Mouse (Mus musculus): ENCODE measurements around the gene Pdcd7.

The Pdcd7 gene

DNA sequence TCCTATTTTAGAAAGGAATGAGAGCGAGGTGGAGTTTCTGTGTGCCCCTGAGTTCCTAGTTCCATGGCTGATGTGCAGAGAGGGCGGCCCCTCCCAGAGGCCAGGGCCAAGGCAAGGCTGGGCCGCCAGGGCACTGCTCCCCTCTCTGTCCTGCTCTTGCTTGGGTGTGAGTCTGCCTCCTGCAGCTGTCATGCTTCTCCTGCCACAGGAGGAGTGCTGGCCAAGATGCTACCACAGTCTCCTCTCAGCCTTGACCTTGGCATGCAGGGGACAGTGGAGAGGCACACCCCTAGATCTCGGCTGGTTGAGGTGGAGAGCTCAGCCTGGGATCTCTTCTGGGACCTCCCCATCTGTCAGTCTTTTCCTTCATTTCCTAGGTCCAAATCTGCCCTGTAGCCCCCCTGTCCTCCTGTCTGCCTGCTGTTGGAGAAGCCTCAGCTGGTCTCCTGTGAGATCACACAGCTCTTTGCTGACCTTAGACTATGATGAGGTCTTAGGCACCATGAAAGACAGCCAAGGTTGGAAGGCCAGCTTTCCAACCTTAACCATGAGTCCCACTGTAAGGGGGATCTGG lies 35.2 kb downstream of the Pdcd7 start:
- TF ChIP-seq GATA4 (IDR thresholded peaks at IDR 0.05; ENCODE audit: insufficient replicate concordance, low read length): no peak

GRCm38 (mm10) chr9:65382031-65382750 lies 36.3 kb downstream of the Pdcd7 start:
- no peak for TF ChIP-seq GATA4 (IDR thresholded peaks at IDR 0.05; ENCODE audit: insufficient replicate concordance, low read length)

- TF ChIP-seq GATA4 (IDR thresholded peaks at IDR 0.05; ENCODE audit: insufficient replicate concordance, low read length): no peak
Measured at GRCm38 (mm10) chr9:65382751-65383097, 36.8 kb downstream of the Pdcd7 start.

DNA sequence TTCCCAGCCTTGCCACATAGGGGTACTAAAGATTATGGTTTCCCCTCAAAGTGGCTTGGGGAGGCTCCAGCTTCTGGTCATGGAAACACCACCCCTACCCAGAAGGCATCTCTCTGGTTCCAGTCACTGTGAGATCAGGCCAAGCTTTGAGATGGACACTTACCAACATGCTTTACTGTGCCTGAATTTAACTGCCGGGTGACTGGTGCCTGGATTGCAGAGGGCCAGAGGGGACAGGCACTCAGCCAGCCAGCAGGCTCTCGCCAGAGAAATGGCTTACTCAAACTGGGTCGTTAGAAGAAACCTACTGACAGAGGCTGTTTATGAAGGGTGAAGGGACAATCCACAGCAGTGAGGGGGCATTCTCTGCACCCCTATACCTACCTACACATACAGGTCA lies 38.4 kb downstream of the Pdcd7 start:
- TF ChIP-seq GATA4 (IDR thresholded peaks at IDR 0.05; ENCODE audit: insufficient replicate concordance, low read length): no peak

- no peak for TF ChIP-seq GATA4 (IDR thresholded peaks at IDR 0.05; ENCODE audit: insufficient replicate concordance, low read length)
Measured at GRCm38 (mm10) chr9:65386373-65387140, 40.7 kb downstream of the Pdcd7 start.

DNA sequence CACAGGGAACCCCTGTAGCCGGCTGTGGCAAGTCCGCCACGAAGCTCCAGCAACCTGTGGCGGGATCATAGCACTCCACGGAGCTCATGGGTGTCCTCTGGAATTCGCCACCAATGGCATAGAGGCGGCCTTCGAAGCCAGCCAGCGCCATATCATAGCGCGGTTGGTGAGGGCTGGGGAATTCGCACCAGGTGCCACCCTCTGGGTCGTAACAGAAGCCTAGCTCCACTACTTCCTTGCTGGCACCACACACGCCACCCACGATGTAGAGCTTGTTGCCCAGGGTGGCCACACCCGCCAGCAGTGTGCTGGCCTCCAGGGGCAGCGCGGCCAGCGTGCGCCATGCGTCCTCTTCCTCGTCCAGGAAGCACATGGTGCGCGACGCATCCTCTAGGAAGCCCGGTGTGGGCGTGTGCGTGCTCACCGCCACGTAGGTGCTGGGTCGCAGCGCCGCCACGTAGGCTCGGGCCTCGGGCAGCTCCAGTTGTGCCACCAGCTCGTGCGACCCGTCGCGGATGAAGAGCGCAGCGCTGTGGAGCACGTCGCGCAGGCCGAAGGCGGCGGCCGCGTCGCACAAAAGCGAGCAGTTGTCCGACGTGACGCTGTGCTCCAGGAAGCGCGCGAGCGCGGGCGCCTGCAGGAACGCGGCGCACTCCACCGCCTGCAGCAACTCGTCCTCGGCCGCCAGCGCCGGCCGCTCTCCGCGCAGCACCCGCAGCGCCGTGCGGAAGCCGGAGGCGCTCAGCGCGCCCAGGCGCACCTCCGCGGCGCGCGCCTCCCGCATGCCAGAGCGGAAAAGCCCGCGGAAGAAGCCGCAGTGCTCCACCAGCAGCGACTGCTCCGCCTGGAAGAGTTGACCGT lies 45.1 kb downstream of the Pdcd7 start:
- no peak for TF ChIP-seq GATA4 (IDR thresholded peaks at IDR 0.05; ENCODE audit: insufficient replicate concordance, low read length)

GRCm38 (mm10) chr9:65391613-65391964 lies 45.7 kb downstream of the Pdcd7 start, which contains the start of gene Kbtbd13:
Kbtbd13 (minus strand) TSS chr9:65391652.
- TF ChIP-seq GATA4 (IDR thresholded peaks at IDR 0.05; ENCODE audit: insufficient replicate concordance, low read length): no peak

GRCm38 (mm10) chr9:65392638-65393364 lies 46.9 kb downstream of the Pdcd7 start:
- TF ChIP-seq GATA4 (IDR thresholded peaks at IDR 0.05; ENCODE audit: insufficient replicate concordance, low read length): no peak

GRCm38 (mm10) chr9:65393606-65394005 lies 47.7 kb downstream of the Pdcd7 start:
- no peak for TF ChIP-seq GATA4 (IDR thresholded peaks at IDR 0.05; ENCODE audit: insufficient replicate concordance, low read length)

DNA sequence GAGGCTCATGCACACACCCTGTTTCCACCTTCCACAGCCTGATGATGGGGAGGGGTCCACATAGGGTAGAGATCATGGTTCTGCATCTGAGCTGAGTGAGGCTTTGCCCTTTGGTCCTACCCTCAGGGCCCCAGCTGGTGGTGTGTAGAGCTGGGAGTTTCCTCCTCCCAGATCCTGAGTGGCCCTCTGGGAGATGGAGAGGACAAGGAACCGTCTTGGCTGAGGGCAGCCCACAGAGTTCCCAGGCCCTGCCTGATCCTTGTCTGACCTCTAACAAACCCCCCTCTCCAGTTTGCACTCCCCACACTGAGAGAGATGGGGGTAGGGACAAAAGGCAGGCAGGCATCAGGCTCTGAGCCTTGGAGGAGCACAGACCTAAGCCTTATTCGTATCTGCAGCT lies 48.5 kb downstream of the Pdcd7 start:
- TF ChIP-seq GATA4 (IDR thresholded peaks at IDR 0.05; ENCODE audit: insufficient replicate concordance, low read length): no peak

DNA sequence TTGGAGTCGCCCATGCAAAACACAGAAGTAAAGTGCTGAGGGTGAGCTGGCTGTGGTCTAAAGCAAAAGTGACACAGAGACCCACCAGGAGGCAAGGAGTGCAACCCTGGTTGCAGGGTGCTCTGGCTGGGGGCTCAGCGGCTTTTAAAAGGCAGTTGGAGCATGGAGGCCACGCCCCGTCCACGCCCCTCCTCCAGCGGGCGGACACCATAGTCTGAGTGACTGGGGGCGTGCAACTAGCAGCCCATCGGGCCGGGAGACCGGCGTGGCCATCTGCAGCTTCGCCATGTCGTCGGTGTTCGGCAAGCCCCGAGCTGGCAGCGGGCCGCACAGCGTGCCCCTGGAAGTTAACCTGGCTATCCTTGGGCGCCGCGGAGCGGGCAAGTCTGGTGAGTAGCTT lies 52.4 kb downstream of the Pdcd7 start, which contains the start of gene Rasl12:
Gene Rasl12, plus strand, starts transcription at position 228 of the 400 bp plus-strand sequence.
- TF ChIP-seq GATA4 (IDR thresholded peaks at IDR 0.05; ENCODE audit: insufficient replicate concordance, low read length): no peak

DNA sequence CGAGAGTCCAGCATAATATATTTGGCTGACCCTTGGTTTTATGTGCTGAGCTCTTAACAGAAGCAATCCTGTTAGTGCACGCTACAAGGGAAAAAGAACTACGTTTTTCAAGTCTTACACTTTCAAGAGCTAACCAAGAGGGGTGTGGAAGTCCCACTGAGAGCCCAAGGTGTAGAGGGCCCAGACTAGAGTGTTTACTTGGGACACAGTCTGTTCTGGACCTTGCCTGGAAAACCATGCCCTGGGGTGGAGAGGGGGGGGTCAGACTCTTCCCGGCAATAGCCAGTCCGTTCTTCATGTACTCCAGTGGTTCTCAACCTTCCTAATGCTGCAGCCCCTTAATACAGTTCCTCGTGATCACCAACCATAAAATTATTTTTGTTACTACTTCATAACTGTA lies 54.0 kb downstream of the Pdcd7 start:
- TF ChIP-seq GATA4 (IDR thresholded peaks at IDR 0.05; ENCODE audit: insufficient replicate concordance, low read length): no peak

GRCm38 (mm10) chr9:65404331-65405183 lies 58.7 kb downstream of the Pdcd7 start:
- TF ChIP-seq GATA4 (IDR thresholded peaks at IDR 0.05; ENCODE audit: insufficient replicate concordance, low read length): no peak

DNA sequence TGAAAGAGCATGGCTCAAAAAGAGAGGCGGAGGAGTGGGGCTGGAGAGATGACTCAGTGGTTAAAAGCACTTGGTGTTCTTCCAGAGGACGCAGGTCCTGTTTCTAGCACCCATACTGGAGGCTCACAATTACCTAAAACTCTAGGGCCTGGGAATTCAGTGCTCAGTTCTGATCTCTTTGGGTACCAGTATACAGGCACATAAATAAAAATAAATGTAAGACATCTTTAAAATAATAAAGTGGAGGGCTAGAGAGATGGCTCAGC lies 59.2 kb downstream of the Pdcd7 start:
- TF ChIP-seq GATA4 (IDR thresholded peaks at IDR 0.05; ENCODE audit: insufficient replicate concordance, low read length): no peak

Measured in liver, adult (tissue).